Mouse (Mus musculus) midbrain, postnatal 0 days (tissue): Measurements from ENCODE around the gene Epb41l3. TPM values are rescaled to one million over a fixed set of nuclear protein-coding genes. Genes with fewer than 3 reads are reported as not detected.

Source experiments
- ATAC-seq: fragments of 200-750 bp; cut with Nextera tagmentation; 2 replicates; pipeline ENCODE4 v1.8.0; 2017; ENCODE audit warnings: moderate number of reproducible peaks, mild to moderate bottlenecking, moderate TSS enrichment, moderate library complexity; ENCODE audit not compliant: low FRiP score
- DNase-seq: peaks from one replicate; pipeline ENCODE4 v3.0.0-alpha.2; 2015; ENCODE audit warnings: low spot score
- H3K27ac ChIP-seq: fragments of 300-500 bp; sonication (generic); 2 replicates; pipeline ENCODE4 v1.5.1; 2014; ENCODE audit warnings: low read depth, mild to moderate bottlenecking, low read length, mixed read lengths
- H3K27me3 ChIP-seq: fragments of 300-500 bp; sonication (generic); 2 replicates; pipeline ENCODE4 v1.6.1; 2014; ENCODE audit warnings: low read length, control low read depth, mixed read lengths; ENCODE audit not compliant: insufficient read depth
- H3K36me3 ChIP-seq: fragments of 300-500 bp; sonication (generic); 2 replicates; pipeline ENCODE4 v1.6.1; 2014; ENCODE audit warnings: low read length, control low read depth, mixed read lengths; ENCODE audit not compliant: insufficient read depth
- H3K4me1 ChIP-seq: fragments of 300-500 bp; sonication (generic); 2 replicates; pipeline ENCODE4 v1.6.1; 2014; ENCODE audit warnings: mild to moderate bottlenecking, control low read depth, antibody characterized with exemption, low read length, mixed read lengths; ENCODE audit not compliant: insufficient read depth
- H3K4me2 ChIP-seq: fragments of 300-500 bp; sonication (generic); 2 replicates; pipeline ENCODE4 v1.6.1; 2014; ENCODE audit warnings: low read depth, mild to moderate bottlenecking, low read length, mixed read lengths; ENCODE audit not compliant: poor library complexity, severe bottlenecking
- H3K4me3 ChIP-seq: fragments of 300-500 bp; sonication (generic); 2 replicates; pipeline ENCODE4 v1.5.1; 2014; ENCODE audit warnings: low read depth, mild to moderate bottlenecking, low read length, moderate library complexity
- H3K9ac ChIP-seq: fragments of 300-500 bp; sonication (generic); replicated peaks from 2 replicates; pipeline ENCODE4 v1.6.1; 2014; ENCODE audit warnings: mild to moderate bottlenecking, low read length, moderate library complexity, mixed read lengths; ENCODE audit not compliant: poor library complexity, severe bottlenecking
- H3K9me3 ChIP-seq: fragments of 300-500 bp; sonication (generic); 2 replicates; pipeline ENCODE4 v1.6.1; 2016; ENCODE audit warnings: low read length, control low read depth
- CTCF ChIP-seq: IDR thresholded peaks from 2 replicates; pipeline ENCODE4 v1.5.1; 2016; ENCODE audit warnings: antibody characterized with exemption, mild to moderate bottlenecking
- WGBS: fragments of 180-500 bp; shearing (Covaris S2); extraction: QIAGEN DNeasy Blood & Tissue Kit; methylation state at CpG from one replicate; pipeline ENCODE4 v1.1.7; 2014; 5-methylcytosine and 5-hydroxymethylcytosine counted together
- polyA plus RNA-seq: library from polyadenylated mRNA; unstranded; fragments of >200 nt; fragmentation: Nextera tagmentation; extraction: Ambion mirVana; gene quantifications from 2 replicates; pipeline ENCODE4 v1.2.1, GENCODE M21; 2015
- total RNA-seq: library from RNA; depleted of rRNA; stranded (reverse); fragments of >200 nt; gene quantifications from 2 replicates; pipeline ENCODE4 v1.2.3, GENCODE M21; 2014

The Epb41l3 gene
- total and polyA plus RNA-seq, 2 experiments from 2014 or later: 72.1 to 102 TPM

DNA sequence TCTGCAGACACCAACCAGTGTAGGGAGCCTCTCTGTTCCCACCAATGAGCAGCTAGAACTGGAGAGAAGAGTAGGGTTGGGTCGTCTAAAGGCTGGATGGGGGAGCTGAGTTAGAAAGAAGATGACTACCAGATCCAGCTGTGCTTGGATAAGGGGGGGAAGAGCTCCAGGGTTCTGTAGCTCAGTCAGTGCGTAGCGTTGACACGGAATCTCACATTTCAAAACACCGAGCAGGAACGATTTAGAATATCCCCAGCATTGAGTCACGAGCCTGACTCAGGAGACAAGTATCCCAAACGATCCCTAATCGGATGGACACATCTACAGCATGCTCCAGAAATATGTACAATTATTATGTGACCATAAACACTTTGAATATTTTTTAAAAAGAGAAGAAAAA is 180.4 kb downstream of the Epb41l3 start:
- peaks cover 4% of the 10 kb centered on the region; the same call in 1 of the 2 replicates for H3K36me3 ChIP-seq
- H3K4me2 ChIP-seq: no peak overlapping the region
- H3K4me3 ChIP-seq: no peak overlapping the region
- ATAC-seq: no peak
- no peaks in the 10 kb centered on the region for H3K27me3 ChIP-seq
- no peak for TF ChIP-seq CTCF
- H3K9me3 ChIP-seq: no peaks in the 10 kb centered on the region
- H3K27ac ChIP-seq: no peak overlapping the region
- no peak for DNase-seq
- no peaks in the 10 kb centered on the region for H3K4me1 ChIP-seq
- 81% methylated on average over 9 of the region's 9 CpGs for WGBS
- no peak overlapping the region for H3K9ac ChIP-seq

DNA sequence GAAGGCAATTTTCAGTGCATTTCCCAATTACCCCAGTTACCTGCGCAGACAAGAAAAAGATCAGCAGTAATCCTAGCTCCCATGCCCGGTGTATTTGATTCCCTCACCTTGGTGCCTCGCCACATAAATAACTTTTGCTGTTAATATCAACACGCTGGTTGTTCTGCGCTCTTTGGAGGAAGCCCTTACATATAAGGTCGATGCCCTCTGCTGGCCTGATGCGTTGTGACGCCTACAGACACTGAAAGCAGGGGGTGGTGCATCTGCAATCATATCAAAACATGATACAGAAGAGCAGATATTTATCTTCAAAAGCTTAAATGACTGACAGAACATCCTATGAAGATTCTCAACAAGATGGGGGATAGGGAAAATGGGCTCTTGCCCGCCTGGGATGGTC is 181.0 kb downstream of the Epb41l3 start:
- peaks cover 4% of the 10 kb centered on the region; the same call in 1 of the 2 replicates for H3K36me3 ChIP-seq
- ATAC-seq (peak; percentile 63; the same call in 1 of the 2 replicates), DNase-seq (peak; percentile 68)
- no peak overlapping the region for H3K27ac ChIP-seq
- peak; percentile 79 for TF ChIP-seq CTCF
- H3K4me2 ChIP-seq: no peak overlapping the region
- no peaks in the 10 kb centered on the region for H3K4me1 ChIP-seq
- H3K9ac ChIP-seq: no peak overlapping the region
- H3K4me3 ChIP-seq: no peak overlapping the region
- no peaks in the 10 kb centered on the region for H3K27me3 ChIP-seq
- WGBS: 49% methylated on average over 9 of the region's 9 CpGs
- no peaks in the 10 kb centered on the region for H3K9me3 ChIP-seq

DNA sequence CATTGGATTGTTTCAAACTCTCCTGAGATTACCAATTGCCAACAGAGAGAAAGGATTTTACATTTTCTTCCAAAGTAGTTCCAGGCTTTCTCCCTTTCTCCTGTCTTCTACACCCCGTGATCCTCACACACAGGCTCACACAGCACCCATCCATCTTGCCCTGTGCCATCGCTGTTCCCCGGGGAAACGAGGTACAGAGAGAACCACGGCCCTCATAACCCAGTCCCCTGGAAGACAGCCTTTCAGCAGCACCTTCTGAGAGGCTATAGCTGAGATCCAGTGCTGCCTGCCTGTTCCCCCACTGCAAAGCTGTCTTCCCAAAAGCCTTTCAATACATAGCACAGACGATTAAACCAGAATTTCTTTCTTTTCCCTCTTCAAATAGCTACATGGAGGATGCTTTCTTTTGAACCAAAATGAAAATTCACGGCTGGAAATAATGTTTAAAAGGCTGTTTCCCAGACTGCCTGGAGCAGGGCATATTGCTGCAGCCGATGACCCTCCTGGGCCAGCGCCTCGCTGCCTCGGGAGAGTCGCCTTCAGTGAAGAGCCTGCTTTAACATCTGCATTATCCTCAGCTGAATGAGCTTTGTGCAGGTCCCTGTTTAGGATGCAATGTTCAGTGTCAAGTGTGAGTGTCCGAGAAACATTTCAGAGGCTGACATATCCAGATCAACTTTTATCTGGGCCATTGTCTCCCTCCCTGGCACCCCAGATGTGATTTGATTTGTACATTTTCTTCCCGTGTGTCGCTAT is 188.5 kb downstream of the Epb41l3 start:
- TF ChIP-seq CTCF: no peak
- H3K27ac ChIP-seq: peak overlapping the region; percentile 55
- H3K4me2 ChIP-seq: no peak overlapping the region
- ATAC-seq: no peak
- no peaks in the 10 kb centered on the region for H3K27me3 ChIP-seq
- H3K4me1 ChIP-seq: 0 out of 2 replicates have a peak, but pooled peaks cover 6% of the 10 kb centered on the region
- H3K4me3 ChIP-seq: no peak overlapping the region
- H3K9me3 ChIP-seq: no peaks in the 10 kb centered on the region
- no peak overlapping the region for H3K9ac ChIP-seq
- DNase-seq: no peak
- H3K36me3 ChIP-seq: 0 out of 2 replicates have a peak, but pooled peaks cover under 1% of the 10 kb centered on the region
- WGBS: 41% methylated on average over 15 of the region's 15 CpGs

DNA sequence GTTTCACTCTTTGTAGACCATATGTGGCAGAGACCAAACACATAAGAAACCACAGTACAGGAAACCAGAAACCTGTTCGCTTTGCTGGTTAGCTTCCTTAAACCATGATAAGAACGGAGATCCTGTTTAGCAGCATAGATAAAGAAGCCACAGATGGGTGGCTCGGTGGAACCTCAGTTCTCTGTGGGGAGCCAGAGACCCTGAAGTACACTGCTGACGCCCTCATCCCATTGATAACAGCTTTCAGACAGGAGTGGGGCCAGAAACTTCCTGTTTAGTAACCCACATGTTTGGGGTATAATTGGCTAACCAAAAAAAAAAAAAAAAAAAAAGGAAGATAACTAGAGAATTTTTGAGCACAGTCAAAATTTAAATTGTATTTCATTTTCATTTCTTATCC is 189.7 kb downstream of the Epb41l3 start:
- Histone ChIP-seq H3K27ac (no peak overlapping the region), H3K36me3 (no peaks in the 10 kb centered on the region), H3K4me3 (no peak overlapping the region), H3K9me3 (no peaks in the 10 kb centered on the region), H3K27me3 (no peaks in the 10 kb centered on the region), H3K9ac (no peak overlapping the region), H3K4me1 (0 out of 2 replicates have a peak, but pooled peaks cover 6% of the 10 kb centered on the region), H3K4me2 (no peak overlapping the region)
- WGBS: 68% methylated on average over 4 of the region's 4 CpGs
- TF ChIP-seq CTCF: no peak
- DNase-seq (no peak), ATAC-seq (no peak)

DNA sequence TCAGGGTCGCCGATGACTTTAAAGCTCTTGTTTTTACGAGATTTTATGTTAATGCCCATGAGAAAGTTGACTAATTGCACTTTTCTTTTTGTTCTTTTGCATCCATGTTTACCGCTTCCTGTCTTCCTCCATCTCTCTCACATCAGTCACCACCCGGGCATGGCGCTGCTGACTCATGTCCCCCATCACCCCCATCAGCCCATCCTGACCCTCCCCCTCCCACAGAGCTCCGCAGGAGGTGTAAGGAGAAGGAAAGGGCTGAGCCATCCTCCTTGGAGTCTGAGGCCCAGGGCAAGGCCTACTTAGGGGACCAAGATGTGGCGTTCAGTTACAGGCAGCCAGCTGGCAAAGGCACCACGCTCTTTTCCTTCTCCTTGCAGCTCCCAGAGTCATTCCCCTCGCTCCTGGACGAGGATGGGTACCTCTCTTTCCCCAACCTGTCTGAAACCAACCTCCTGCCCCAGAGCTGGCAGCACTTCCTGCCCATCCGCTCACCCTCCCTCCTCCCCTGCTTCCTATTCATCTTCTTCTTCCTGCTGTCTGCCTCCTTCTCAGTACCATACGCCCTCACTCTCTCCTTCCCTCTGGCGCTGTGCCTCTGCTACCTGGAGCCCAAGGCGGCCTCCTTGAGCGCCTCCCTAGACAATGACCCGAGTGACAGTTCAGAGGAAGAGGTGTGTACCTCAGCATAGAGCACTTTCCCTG is 190.4 kb downstream of the Epb41l3 start:
- Histone ChIP-seq H3K4me2 (no peak overlapping the region), H3K27me3 (no peaks in the 10 kb centered on the region), H3K9me3 (no peaks in the 10 kb centered on the region), H3K4me3 (no peak overlapping the region), H3K9ac (no peak overlapping the region), H3K36me3 (no peaks in the 10 kb centered on the region), H3K4me1 (0 out of 2 replicates have a peak, but pooled peaks cover 6% of the 10 kb centered on the region), H3K27ac (no peak overlapping the region)
- 55% methylated on average over 16 of the region's 17 CpGs for WGBS
- TF ChIP-seq CTCF: no peak
- DNase-seq (no peak), ATAC-seq (no peak)

DNA sequence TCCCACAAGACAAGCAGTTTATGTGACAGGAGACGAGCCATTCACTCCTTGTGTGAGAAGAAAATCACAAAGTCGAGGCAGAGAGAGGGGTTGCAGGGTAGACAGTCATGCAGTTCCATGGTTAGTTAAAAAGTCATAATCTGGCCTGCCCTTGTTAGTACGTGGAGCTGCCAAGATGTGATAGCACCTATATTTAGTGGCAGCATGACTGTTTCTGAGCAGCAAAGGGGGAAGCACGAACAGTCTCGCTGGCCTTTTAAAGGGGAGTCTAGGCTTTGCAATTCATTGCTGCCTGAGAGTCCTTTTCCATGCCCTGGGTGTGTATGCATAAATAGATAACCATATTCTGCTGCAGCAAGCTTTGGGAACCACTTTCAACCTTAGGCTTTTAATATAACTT is 191.5 kb downstream of the Epb41l3 start:
- DNase-seq (no peak), ATAC-seq (no peak)
- no peaks in the 10 kb centered on the region for H3K36me3 ChIP-seq
- 75% methylated on average over 5 of the region's 5 CpGs for WGBS
- H3K9me3 ChIP-seq: no peaks in the 10 kb centered on the region
- H3K4me3 ChIP-seq: no peak overlapping the region
- no peak overlapping the region for H3K27ac ChIP-seq
- H3K4me2 ChIP-seq: no peak overlapping the region
- no peak for TF ChIP-seq CTCF
- no peaks in the 10 kb centered on the region for H3K27me3 ChIP-seq
- H3K4me1 ChIP-seq: 0 out of 2 replicates have a peak, but pooled peaks cover 6% of the 10 kb centered on the region
- H3K9ac ChIP-seq: no peak overlapping the region
